Mouse (Mus musculus): ENCODE results near the gene Psma5. TPM values are rescaled to one million over a fixed set of nuclear protein-coding genes. Genes with fewer than 3 reads are reported as not detected.
A peak's percentile ranks its signal among the peaks of the same experiment; 100 is the strongest.

Psma5 gene
- polyA plus RNA-seq, 1 experiment from 2014 or later: 222 TPM

DNA sequence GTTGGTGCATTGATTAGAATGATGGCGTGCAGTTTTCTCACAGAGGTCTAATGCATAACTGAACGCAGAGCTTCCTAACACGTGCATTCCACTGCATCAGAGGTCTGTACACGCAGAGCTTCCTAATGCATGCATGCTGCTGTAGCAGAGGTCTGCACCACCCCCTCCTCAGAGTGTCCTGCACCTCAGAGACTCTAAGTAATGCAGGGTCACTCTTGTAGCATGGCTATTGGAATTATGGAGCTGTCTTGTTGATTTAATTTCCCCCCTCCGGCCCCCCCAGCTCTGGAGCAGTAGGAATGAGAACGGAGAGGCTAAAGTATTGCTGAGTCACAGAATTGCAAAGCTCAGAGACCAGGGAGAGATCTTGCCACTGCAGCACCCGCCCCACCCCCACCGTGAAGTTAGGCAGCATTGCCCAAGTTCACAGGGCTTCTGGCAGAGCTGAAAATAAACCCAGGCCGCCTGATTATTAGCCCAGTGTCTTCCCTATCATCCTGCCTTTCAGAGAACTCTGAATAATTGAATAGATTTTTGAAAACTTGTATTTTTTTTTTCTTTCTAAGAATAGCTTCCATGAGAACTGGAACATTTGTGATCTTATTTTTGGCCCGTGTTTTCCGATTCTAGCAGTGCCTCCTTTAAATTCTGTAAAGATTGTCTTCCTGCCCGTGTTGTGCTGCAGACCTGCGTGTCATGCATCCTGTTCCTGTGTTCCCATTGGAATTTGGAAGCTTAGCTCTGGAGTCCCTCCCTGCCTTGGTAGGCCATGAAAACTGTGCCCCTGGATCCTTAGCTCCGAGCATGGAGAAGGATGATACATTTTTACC is 39.7 kb downstream of the Psma5 start:
- H3K4me1 ChIP-seq: peaks cover 79% of the 10 kb centered on the region
- 10% methylated on average over 14 of the region's 14 CpGs for WGBS (ENCODE audit: insufficient replicate concordance)
- H3K4me2 ChIP-seq: peak overlapping the region; percentile 71
- no peaks in the 10 kb centered on the region for H3K9me3 ChIP-seq (replicated peaks)
- peak overlapping the region; percentile 54 for H3K9ac ChIP-seq
- H3K4me3 ChIP-seq: peak overlapping the region; percentile 37
- peak; percentile 80 for ATAC-seq
- no peaks in the 10 kb centered on the region for H3K36me3 ChIP-seq
- peak overlapping the region; percentile 82 for H3K27ac ChIP-seq
- H3K27me3 ChIP-seq (replicated peaks): no peaks in the 10 kb centered on the region

GRCm38 (mm10) chr3:108297050-108297419 is 40.3 kb downstream of the Psma5 start:
- Histone ChIP-seq H3K4me1 (peaks cover 73% of the 10 kb centered on the region), H3K36me3 (no peaks in the 10 kb centered on the region), H3K9ac (peak overlapping the region; percentile 54; the same call in 1 of the 2 replicates), H3K4me3 (no peak overlapping the region), H3K27me3 (replicated peaks) (no peaks in the 10 kb centered on the region), H3K9me3 (replicated peaks) (no peaks in the 10 kb centered on the region), H3K27ac (peak overlapping the region; percentile 82), H3K4me2 (peak overlapping the region; percentile 71)
- 0 out of 2 replicates have a peak, but pooled peaks have one; percentile 19 for ATAC-seq
- WGBS (ENCODE audit: insufficient replicate concordance): 70% methylated on average over 7 of the region's 7 CpGs

GRCm38 (mm10) chr3:108297603-108298553 is 41.2 kb downstream of the Psma5 start:
- no peaks in the 10 kb centered on the region for H3K36me3 ChIP-seq
- H3K4me2 ChIP-seq: no peak overlapping the region
- peak overlapping the region; percentile 55 for H3K27ac ChIP-seq
- ATAC-seq: 0 out of 2 replicates have a peak, but pooled peaks have one; percentile 19
- H3K9me3 ChIP-seq (replicated peaks): no peaks in the 10 kb centered on the region
- no peak overlapping the region for H3K4me3 ChIP-seq
- peaks cover 70% of the 10 kb centered on the region for H3K4me1 ChIP-seq
- H3K27me3 ChIP-seq (replicated peaks): no peaks in the 10 kb centered on the region
- WGBS (ENCODE audit: insufficient replicate concordance): 36% methylated on average over 7 of the region's 7 CpGs
- no peak overlapping the region for H3K9ac ChIP-seq

DNA sequence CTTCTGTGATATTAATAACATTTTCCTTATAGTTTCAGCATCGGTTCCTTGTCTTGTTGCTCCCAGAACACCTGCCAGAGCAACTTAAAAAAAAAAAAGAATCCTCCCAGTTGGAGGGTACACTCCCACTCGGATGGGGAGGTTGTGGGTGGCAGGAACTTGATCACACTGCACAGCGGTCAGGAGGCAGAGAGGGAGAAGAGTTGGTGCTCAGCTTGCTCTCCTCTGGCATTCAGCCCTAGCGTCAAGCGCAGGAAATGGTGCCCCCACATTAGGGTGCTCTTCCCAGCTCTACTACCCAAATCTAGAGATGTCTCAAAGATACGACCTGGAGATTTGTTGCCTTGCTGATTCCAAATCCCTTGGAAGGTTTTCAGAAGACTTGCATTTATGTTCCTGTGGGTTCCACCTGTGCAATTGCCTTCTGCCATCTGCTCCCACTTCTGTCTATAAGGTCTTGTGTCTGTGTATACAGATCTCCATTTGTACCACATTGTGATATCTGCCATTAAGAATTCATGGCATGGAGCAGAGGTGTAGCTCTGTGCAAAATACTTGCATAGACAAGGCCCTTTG is 43.8 kb downstream of the Psma5 start:
- Histone ChIP-seq H3K27me3 (replicated peaks) (no peaks in the 10 kb centered on the region), H3K4me1 (peaks cover 51% of the 10 kb centered on the region), H3K27ac (no peak overlapping the region), H3K36me3 (no peaks in the 10 kb centered on the region), H3K4me3 (no peak overlapping the region), H3K9me3 (replicated peaks) (no peaks in the 10 kb centered on the region), H3K9ac (no peak overlapping the region), H3K4me2 (no peak overlapping the region)
- 69% methylated on average over 6 of the region's 6 CpGs for WGBS (ENCODE audit: insufficient replicate concordance)
- no peak for ATAC-seq

DNA sequence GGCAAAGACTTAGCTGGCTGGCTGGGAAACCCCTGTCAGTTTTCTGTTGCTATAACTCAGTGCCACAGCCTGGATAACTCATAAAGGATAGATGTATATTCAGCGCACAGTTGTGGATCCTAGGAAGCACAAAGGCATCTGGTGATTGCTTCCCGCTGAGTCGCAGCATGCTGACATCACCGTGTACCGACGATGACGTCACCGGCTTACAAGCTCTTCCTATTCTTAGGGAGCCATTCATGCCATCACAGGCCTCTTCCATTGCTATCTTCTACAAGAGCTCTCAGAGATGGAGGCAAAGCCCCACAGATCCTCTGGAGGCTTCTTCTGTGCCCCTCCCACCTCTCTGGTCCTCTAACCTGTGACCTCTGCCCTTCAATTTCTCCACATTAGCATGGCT is 47.0 kb downstream of the Psma5 start:
- H3K4me2 ChIP-seq: no peak overlapping the region
- peaks cover 28% of the 10 kb centered on the region for H3K4me1 ChIP-seq
- no peak for ATAC-seq
- H3K27ac ChIP-seq: no peak overlapping the region
- H3K9ac ChIP-seq: no peak overlapping the region
- WGBS (ENCODE audit: insufficient replicate concordance): 87% methylated on average over 8 of the region's 8 CpGs
- H3K4me3 ChIP-seq: no peak overlapping the region
- H3K36me3 ChIP-seq: no peaks in the 10 kb centered on the region
- no peaks in the 10 kb centered on the region for H3K27me3 ChIP-seq (replicated peaks)
- no peaks in the 10 kb centered on the region for H3K9me3 ChIP-seq (replicated peaks)

DNA sequence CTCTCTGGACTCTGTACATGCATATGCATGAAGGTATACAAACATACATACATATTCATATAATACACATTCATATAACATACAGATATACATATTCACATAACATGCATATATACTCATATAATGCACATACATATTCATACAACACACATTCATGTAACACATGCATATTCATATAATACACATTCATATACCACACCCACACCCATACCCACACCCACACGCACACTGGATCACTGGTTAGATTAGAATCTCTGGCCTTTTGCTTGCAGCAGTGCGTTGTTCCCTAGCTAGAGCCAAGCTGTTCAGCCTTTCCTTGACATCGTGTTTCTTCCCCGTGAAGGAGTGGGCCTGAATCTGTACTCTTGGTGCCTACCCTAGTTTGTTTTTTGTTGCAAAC is 48.0 kb downstream of the Psma5 start:
- H3K36me3 ChIP-seq: no peaks in the 10 kb centered on the region
- ATAC-seq: no peak
- WGBS (ENCODE audit: insufficient replicate concordance): 55% methylated on average over 4 of the region's 4 CpGs
- H3K9me3 ChIP-seq (replicated peaks): no peaks in the 10 kb centered on the region
- no peak overlapping the region for H3K9ac ChIP-seq
- no peak overlapping the region for H3K4me2 ChIP-seq
- H3K27me3 ChIP-seq (replicated peaks): no peaks in the 10 kb centered on the region
- no peak overlapping the region for H3K27ac ChIP-seq
- H3K4me1 ChIP-seq: peaks cover 19% of the 10 kb centered on the region; the same call in 1 of the 2 replicates
- H3K4me3 ChIP-seq: no peak overlapping the region

DNA sequence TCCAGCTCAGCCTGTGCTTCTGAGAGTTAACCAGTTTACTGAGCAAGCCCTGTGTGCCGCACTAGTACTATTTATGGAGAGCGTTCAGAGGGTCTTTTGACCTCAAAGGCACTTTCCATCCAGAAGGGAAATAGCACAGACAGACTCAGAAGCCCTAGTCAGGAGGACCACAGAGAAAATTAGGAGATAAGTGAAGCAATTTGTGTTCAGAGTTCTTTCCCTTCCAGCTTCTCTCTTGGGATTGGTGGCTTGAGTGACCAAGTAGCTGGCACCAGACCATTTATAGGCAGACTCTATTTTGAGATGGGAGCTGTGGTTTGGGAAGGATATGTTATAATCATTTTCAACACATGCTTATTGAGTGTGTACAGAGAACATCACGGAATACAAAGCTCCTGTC is 49.7 kb downstream of the Psma5 start:
- no peaks in the 10 kb centered on the region for H3K9me3 ChIP-seq (replicated peaks)
- no peaks in the 10 kb centered on the region for H3K27me3 ChIP-seq (replicated peaks)
- no peak overlapping the region for H3K9ac ChIP-seq
- peaks cover 14% of the 10 kb centered on the region; the same call in 1 of the 2 replicates for H3K4me1 ChIP-seq
- H3K27ac ChIP-seq: 0 out of 2 replicates have a peak overlapping the region, but pooled peaks have one; percentile 10
- 64% methylated on average over 3 of the region's 3 CpGs for WGBS (ENCODE audit: insufficient replicate concordance)
- H3K36me3 ChIP-seq: no peaks in the 10 kb centered on the region
- no peak overlapping the region for H3K4me2 ChIP-seq
- H3K4me3 ChIP-seq: no peak overlapping the region
- no peak for ATAC-seq

DNA sequence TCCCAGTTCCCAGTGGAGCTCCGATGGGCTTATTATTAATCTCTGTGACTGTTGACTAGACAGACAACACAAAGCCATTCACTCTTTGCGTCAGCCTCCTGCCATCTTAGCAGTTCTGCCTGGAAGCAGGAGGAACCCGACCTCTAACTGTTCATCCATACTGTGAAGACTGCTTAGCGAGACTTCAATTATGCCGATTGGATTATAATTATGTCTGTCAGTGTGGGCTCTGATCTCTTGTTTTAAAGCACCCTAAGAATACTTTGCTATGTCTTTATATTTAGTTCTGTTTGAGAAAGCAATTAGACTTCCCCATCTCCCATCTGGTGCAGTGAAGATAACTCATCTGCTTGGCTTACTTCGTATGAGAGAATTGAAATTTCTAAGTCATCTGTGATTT is 50.8 kb downstream of the Psma5 start:
- no peak for ATAC-seq
- WGBS (ENCODE audit: insufficient replicate concordance): 77% methylated on average over 6 of the region's 6 CpGs
- no peak overlapping the region for H3K4me3 ChIP-seq
- no peak overlapping the region for H3K27ac ChIP-seq
- no peak overlapping the region for H3K4me2 ChIP-seq
- no peak overlapping the region for H3K9ac ChIP-seq
- H3K9me3 ChIP-seq (replicated peaks): no peaks in the 10 kb centered on the region
- no peaks in the 10 kb centered on the region for H3K36me3 ChIP-seq
- H3K27me3 ChIP-seq (replicated peaks): no peaks in the 10 kb centered on the region
- peaks cover 14% of the 10 kb centered on the region; the same call in 1 of the 2 replicates for H3K4me1 ChIP-seq

GRCm38 (mm10) chr3:108310921-108311341 is 54.2 kb downstream of the Psma5 start:
- Histone ChIP-seq H3K4me1 (peaks cover 12% of the 10 kb centered on the region), H3K4me2 (no peak overlapping the region), H3K9me3 (replicated peaks) (no peaks in the 10 kb centered on the region), H3K36me3 (no peaks in the 10 kb centered on the region), H3K27me3 (replicated peaks) (no peaks in the 10 kb centered on the region), H3K4me3 (no peak overlapping the region), H3K27ac (no peak overlapping the region), H3K9ac (no peak overlapping the region)
- no peak for ATAC-seq

DNA sequence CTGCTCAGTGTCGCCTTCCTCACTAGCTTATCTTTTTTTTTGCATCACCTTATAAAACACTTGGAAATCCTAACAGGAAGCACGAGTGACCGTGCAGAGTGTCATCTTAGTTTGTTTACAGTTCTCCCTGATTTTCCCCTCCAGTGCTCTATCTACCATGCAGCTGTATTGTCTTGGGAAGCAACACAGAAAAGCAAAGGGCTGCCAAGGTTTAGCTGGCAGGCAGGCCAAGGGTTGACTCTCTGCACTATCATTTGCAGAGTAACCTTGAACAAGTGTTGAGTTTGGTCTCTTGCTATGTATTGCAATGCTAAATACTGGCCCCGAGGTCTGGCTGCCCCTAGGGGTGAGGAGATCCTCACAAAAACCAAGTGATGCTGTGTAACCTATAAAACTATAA is 55.0 kb downstream of the Psma5 start:
- no peak overlapping the region for H3K27ac ChIP-seq
- no peak for ATAC-seq
- H3K9ac ChIP-seq: no peak overlapping the region
- no peaks in the 10 kb centered on the region for H3K9me3 ChIP-seq (replicated peaks)
- H3K4me1 ChIP-seq: peaks cover 8% of the 10 kb centered on the region
- H3K4me3 ChIP-seq: no peak overlapping the region
- WGBS (ENCODE audit: insufficient replicate concordance): 68% methylated on average over 4 of the region's 4 CpGs
- no peak overlapping the region for H3K4me2 ChIP-seq
- no peaks in the 10 kb centered on the region for H3K27me3 ChIP-seq (replicated peaks)
- H3K36me3 ChIP-seq: no peaks in the 10 kb centered on the region

DNA sequence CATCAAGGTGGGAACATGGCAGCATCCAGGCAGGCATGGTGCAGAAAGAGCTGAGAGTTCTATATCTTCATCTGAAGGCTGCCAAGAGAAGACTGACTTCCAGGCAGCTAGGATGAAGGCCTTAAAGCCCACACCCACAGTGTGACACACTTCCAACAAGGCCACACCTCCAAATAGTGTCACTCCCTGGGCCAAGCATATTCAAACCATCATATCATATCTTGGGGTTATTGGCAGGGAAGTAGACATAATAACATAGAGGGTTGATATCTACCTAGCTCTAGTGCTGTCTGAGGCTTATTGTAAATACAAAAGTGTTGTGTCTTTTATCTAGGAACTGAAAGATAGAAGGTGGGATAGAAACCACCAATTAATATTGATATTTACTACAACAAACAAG is 55.7 kb downstream of the Psma5 start:
- Histone ChIP-seq H3K4me3 (no peak overlapping the region), H3K4me1 (peaks cover 8% of the 10 kb centered on the region), H3K27ac (no peak overlapping the region), H3K27me3 (replicated peaks) (no peaks in the 10 kb centered on the region), H3K36me3 (no peaks in the 10 kb centered on the region), H3K9me3 (replicated peaks) (no peaks in the 10 kb centered on the region), H3K9ac (no peak overlapping the region), H3K4me2 (no peak overlapping the region)
- no peak for ATAC-seq

DNA sequence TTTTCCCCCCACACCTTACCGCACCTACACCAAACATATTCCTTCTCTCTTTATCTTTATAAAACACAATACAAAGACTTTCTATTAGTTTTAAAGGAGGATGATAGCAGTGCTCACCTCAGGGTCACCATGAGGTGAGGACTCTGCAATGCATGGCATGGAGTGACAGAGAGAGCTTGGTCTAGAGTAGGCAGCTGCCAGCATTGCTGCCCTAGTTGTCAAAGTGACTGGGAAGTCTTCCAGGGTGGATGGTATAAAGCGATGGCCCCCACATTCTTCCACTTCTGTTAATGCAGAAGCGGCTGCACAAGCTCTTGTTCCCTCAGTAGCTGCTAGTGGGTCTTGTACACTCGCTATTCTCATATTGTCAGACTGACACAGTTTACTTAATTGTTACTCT is 56.4 kb downstream of the Psma5 start:
- H3K9ac ChIP-seq: no peak overlapping the region
- no peaks in the 10 kb centered on the region for H3K9me3 ChIP-seq (replicated peaks)
- H3K4me2 ChIP-seq: no peak overlapping the region
- ATAC-seq: no peak
- no peak overlapping the region for H3K27ac ChIP-seq
- no peaks in the 10 kb centered on the region for H3K36me3 ChIP-seq
- no peaks in the 10 kb centered on the region for H3K27me3 ChIP-seq (replicated peaks)
- no peak overlapping the region for H3K4me3 ChIP-seq
- H3K4me1 ChIP-seq: peaks cover 8% of the 10 kb centered on the region
- 77% methylated on average over 4 of the region's 4 CpGs for WGBS (ENCODE audit: insufficient replicate concordance)

All from liver, embryonic 12.5 days (tissue).